Mouse (Mus musculus): ENCODE results near the gene Agpat4. TPM values are rescaled to one million over a fixed set of nuclear protein-coding genes. Genes with fewer than 3 reads are reported as not detected.

Gene Agpat4
- polyA plus RNA-seq, 1 experiment from 2014 or later = 55.5 TPM

DNA sequence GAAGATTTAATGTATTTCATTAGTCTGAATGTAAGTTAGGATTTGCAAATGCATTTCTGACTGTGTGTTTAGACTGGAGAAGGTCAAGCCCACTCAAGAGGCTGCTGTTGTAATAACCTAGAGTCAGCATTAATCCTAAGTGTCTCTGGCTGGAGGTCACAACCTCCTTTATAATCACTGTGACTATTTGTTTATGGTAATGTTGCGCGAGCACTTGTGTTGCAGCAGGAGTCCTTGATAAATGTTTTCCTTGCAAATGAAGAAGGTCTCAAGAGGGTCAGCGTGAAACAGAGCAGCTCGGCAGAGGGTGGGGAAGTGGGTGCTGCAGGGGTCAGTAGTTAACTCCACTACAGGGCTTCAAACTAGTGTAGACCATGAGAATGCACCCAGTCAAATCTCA is 57.1 kb downstream of the Agpat4 start:
- no peak overlapping the region for H3K4me3 ChIP-seq (replicated peaks)
- ATAC-seq (ENCODE audit: low FRiP score) = no peak
- 63% methylated on average over 4 of the region's 4 CpGs for WGBS
- H3K4me2 ChIP-seq = no peak overlapping the region
- no peaks in the 10 kb centered on the region for H3K27me3 ChIP-seq (replicated peaks)
- peaks cover 3% of the 10 kb centered on the region; the same call in 1 of the 2 replicates for H3K36me3 ChIP-seq
- H3K9me3 ChIP-seq (replicated peaks) = no peaks in the 10 kb centered on the region; the same call in 1 of the 2 replicates
- no peak overlapping the region for H3K9ac ChIP-seq (replicated peaks)
- H3K27ac ChIP-seq (replicated peaks) = no peak overlapping the region
- H3K4me1 ChIP-seq = peaks cover 20% of the 10 kb centered on the region

DNA sequence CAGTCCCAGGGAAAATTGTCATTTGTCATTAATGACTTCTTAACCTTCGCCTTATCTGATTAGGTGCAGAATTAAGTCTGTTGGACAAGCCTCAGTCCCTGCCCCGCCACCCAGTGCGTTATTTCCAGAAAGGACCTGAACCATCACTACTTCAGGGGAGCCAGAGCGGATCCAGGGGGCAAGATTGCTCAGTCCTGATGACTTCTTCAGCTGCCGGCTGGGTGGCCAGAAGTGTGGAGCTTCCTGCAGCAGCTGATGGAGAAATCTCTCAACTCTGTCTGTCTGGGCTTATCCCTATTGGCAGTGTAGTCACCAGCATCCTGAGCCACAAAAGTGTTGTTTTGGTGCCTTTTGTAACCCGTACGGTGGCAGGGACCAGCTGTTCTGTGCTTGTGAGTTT is 60.8 kb downstream of the Agpat4 start:
- H3K9me3 ChIP-seq (replicated peaks) = no peaks in the 10 kb centered on the region; the same call in 1 of the 2 replicates
- no peaks in the 10 kb centered on the region for H3K27me3 ChIP-seq (replicated peaks)
- WGBS = 82% methylated on average over 7 of the region's 7 CpGs
- peaks cover 3% of the 10 kb centered on the region; the same call in 1 of the 2 replicates for H3K36me3 ChIP-seq
- ATAC-seq (ENCODE audit: low FRiP score) = no peak
- H3K4me2 ChIP-seq = no peak overlapping the region
- peaks cover 14% of the 10 kb centered on the region for H3K4me1 ChIP-seq
- H3K27ac ChIP-seq (replicated peaks) = no peak overlapping the region
- no peak overlapping the region for H3K9ac ChIP-seq (replicated peaks)
- no peak overlapping the region for H3K4me3 ChIP-seq (replicated peaks)

- no peak for ATAC-seq (ENCODE audit: low FRiP score)
- Histone ChIP-seq H3K4me1 (peaks cover 14% of the 10 kb centered on the region), H3K4me2 (no peak overlapping the region), H3K36me3 (peaks cover 3% of the 10 kb centered on the region; the same call in 1 of the 2 replicates), H3K27ac (replicated peaks) (no peak overlapping the region), H3K9ac (replicated peaks) (no peak overlapping the region), H3K27me3 (replicated peaks) (no peaks in the 10 kb centered on the region), H3K9me3 (replicated peaks) (no peaks in the 10 kb centered on the region; the same call in 1 of the 2 replicates), H3K4me3 (replicated peaks) (no peak overlapping the region)
- 88% methylated on average over 2 of the region's 2 CpGs for WGBS
Observed at GRCm38 (mm10) chr17:12179766-12180165, 61.3 kb downstream of the Agpat4 start.

DNA sequence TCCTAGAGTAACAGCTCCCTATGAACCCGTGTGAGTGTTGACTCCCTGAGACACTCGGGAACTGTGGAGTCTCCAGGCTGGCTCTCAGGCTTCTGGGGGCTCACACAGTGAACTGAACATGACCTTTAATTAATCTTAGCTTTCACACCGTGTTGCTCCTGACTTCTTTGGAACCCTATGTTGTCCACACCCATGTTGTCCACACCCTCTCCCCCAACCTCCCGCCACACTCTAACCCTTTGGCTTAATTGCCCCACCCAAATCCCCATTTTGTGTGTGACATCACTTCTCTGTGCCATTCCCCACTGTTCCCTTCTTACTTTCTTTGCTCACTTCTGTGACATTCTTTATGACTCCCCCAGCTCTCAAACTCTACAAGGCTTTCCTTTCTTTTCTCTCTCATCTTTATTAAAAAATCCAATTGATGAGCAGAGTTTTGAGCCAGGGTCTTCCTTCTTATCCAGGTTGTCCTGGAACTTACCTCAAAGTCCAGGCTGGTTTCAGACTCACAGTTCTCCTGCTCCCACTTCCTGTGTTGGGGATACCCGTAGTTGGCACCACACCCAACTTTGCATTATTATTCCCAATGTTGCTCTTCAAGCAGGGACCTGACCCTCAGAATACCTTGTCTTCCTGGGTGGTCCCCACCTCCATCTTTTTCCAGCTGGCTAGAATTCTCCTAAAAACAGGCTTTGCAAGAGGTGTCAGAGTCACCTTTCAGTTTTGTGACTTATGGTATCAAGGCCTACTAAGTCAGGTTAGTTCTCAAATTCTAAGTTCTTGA is 64.4 kb downstream of the Agpat4 start:
- H3K9ac ChIP-seq (replicated peaks) = no peak overlapping the region
- WGBS = 80% methylated on average over 5 of the region's 5 CpGs
- no peaks in the 10 kb centered on the region for H3K9me3 ChIP-seq (replicated peaks)
- H3K4me2 ChIP-seq = no peak overlapping the region
- H3K27me3 ChIP-seq (replicated peaks) = no peaks in the 10 kb centered on the region
- no peaks in the 10 kb centered on the region for H3K36me3 ChIP-seq
- H3K4me3 ChIP-seq (replicated peaks) = no peak overlapping the region
- ATAC-seq (ENCODE audit: low FRiP score) = no peak
- peaks cover 24% of the 10 kb centered on the region for H3K4me1 ChIP-seq
- H3K27ac ChIP-seq (replicated peaks) = no peak overlapping the region

GRCm38 (mm10) chr17:12184283-12184682 is 65.8 kb downstream of the Agpat4 start:
- H3K36me3 ChIP-seq = no peaks in the 10 kb centered on the region
- H3K4me2 ChIP-seq = no peak overlapping the region
- no peak overlapping the region for H3K4me3 ChIP-seq (replicated peaks)
- no peaks in the 10 kb centered on the region for H3K9me3 ChIP-seq (replicated peaks)
- H3K27me3 ChIP-seq (replicated peaks) = no peaks in the 10 kb centered on the region
- H3K4me1 ChIP-seq = peaks cover 20% of the 10 kb centered on the region
- no peak for ATAC-seq (ENCODE audit: low FRiP score)
- no peak overlapping the region for H3K9ac ChIP-seq (replicated peaks)
- H3K27ac ChIP-seq (replicated peaks) = no peak overlapping the region
- 86% methylated on average over 8 of the region's 8 CpGs for WGBS

DNA sequence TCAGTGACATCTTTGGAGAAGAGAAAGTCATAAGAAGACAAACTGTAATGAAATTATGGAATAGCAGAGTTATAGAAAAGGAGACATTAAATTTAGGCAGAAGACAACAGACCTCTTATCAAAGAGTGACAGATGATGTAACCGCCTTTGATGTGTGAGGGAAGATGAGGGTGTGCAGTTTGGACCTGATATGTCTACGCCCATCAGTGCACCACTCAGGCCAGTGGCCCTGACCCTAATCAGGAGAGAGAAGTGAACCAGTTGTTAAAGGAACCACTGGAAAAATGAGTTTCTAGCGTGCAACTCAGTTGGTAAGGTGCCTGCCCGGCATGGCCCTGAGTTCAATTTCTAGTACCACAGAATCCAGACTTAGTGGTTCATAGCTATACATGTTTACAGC is 67.4 kb downstream of the Agpat4 start:
- no peak overlapping the region for H3K27ac ChIP-seq (replicated peaks)
- no peak for ATAC-seq (ENCODE audit: low FRiP score)
- H3K27me3 ChIP-seq (replicated peaks) = no peaks in the 10 kb centered on the region
- no peak overlapping the region for H3K9ac ChIP-seq (replicated peaks)
- H3K36me3 ChIP-seq = no peaks in the 10 kb centered on the region
- H3K4me2 ChIP-seq = no peak overlapping the region
- no peaks in the 10 kb centered on the region for H3K9me3 ChIP-seq (replicated peaks)
- no peak overlapping the region for H3K4me3 ChIP-seq (replicated peaks)
- WGBS = 96% methylated on average over 4 of the region's 4 CpGs
- H3K4me1 ChIP-seq = peaks cover 14% of the 10 kb centered on the region

- Histone ChIP-seq H3K4me2 (no peak overlapping the region), H3K9ac (replicated peaks) (no peak overlapping the region), H3K27ac (replicated peaks) (no peak overlapping the region), H3K4me3 (replicated peaks) (no peak overlapping the region), H3K36me3 (no peaks in the 10 kb centered on the region), H3K4me1 (peaks cover 14% of the 10 kb centered on the region), H3K27me3 (replicated peaks) (no peaks in the 10 kb centered on the region), H3K9me3 (replicated peaks) (no peaks in the 10 kb centered on the region)
- WGBS = 90% methylated on average over 3 of the region's 3 CpGs
- no peak for ATAC-seq (ENCODE audit: low FRiP score)
Observed at GRCm38 (mm10) chr17:12186341-12186740, 67.8 kb downstream of the Agpat4 start.

GRCm38 (mm10) chr17:12187782-12188181 is 69.3 kb downstream of the Agpat4 start:
- H3K4me2 ChIP-seq = no peak overlapping the region
- peaks cover 14% of the 10 kb centered on the region for H3K4me1 ChIP-seq
- 24% methylated on average over 1 of the region's 1 CpGs for WGBS
- H3K36me3 ChIP-seq = no peaks in the 10 kb centered on the region
- H3K4me3 ChIP-seq (replicated peaks) = no peak overlapping the region
- no peak overlapping the region for H3K9ac ChIP-seq (replicated peaks)
- no peak overlapping the region for H3K27ac ChIP-seq (replicated peaks)
- H3K9me3 ChIP-seq (replicated peaks) = no peaks in the 10 kb centered on the region
- H3K27me3 ChIP-seq (replicated peaks) = no peaks in the 10 kb centered on the region
- no peak for ATAC-seq (ENCODE audit: low FRiP score)

DNA sequence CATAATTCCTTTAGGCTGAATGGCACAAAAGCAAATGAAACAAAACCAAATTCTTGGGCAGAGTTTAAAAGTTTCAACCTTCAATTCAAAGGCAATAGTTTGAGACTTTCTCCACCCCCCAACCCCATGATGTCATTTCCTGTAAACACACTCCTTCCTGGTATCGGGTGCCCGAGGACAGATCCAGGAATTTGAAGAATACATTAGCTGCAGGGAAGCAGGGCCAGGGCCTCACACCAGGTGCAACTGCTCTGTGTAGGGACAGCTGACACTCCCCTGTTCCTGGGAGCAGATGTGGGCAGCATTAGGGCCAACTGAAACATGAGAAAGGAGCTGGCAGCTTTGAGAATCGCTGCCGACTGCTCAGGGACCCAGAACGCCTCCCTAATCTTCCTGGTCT is 76.6 kb downstream of the Agpat4 start:
- 0 out of 2 replicates have a peak, but pooled peaks cover 6% of the 10 kb centered on the region for H3K36me3 ChIP-seq
- no peak overlapping the region for H3K27ac ChIP-seq (replicated peaks)
- H3K4me3 ChIP-seq (replicated peaks) = no peak overlapping the region
- H3K9ac ChIP-seq (replicated peaks) = no peak overlapping the region
- 53% methylated on average over 5 of the region's 5 CpGs for WGBS
- H3K4me2 ChIP-seq = no peak overlapping the region
- H3K27me3 ChIP-seq (replicated peaks) = no peaks in the 10 kb centered on the region
- peaks cover 4% of the 10 kb centered on the region; the same call in 1 of the 2 replicates for H3K4me1 ChIP-seq
- no peaks in the 10 kb centered on the region for H3K9me3 ChIP-seq (replicated peaks)
- ATAC-seq (ENCODE audit: low FRiP score) = no peak

DNA sequence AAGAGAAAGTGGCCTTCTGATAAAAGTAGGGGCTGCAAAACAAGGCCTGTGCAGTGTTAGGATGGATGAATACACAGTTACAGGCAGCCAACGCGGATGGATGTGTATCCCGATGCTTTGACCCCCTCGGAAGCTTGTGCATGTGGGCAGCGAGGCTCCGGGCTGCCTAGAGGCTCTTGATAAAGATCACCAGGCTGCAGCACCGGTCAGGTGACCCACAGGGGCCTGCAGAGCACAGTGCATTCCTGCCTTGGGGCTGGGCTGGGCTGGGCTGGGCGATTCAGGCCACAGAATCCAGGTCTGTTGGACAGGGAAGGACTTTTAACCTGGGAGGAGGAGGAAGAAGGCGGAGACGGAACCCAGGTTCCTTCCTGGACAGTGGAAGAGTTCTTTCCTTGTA is 77.1 kb downstream of the Agpat4 start:
- no peak overlapping the region for H3K4me2 ChIP-seq
- no peak for ATAC-seq (ENCODE audit: low FRiP score)
- WGBS = 87% methylated on average over 10 of the region's 10 CpGs
- H3K9me3 ChIP-seq (replicated peaks) = no peaks in the 10 kb centered on the region
- H3K9ac ChIP-seq (replicated peaks) = no peak overlapping the region
- H3K4me1 ChIP-seq = peaks cover 4% of the 10 kb centered on the region; the same call in 1 of the 2 replicates
- no peak overlapping the region for H3K27ac ChIP-seq (replicated peaks)
- H3K4me3 ChIP-seq (replicated peaks) = no peak overlapping the region
- H3K36me3 ChIP-seq = 0 out of 2 replicates have a peak, but pooled peaks cover 6% of the 10 kb centered on the region
- no peaks in the 10 kb centered on the region for H3K27me3 ChIP-seq (replicated peaks)

DNA sequence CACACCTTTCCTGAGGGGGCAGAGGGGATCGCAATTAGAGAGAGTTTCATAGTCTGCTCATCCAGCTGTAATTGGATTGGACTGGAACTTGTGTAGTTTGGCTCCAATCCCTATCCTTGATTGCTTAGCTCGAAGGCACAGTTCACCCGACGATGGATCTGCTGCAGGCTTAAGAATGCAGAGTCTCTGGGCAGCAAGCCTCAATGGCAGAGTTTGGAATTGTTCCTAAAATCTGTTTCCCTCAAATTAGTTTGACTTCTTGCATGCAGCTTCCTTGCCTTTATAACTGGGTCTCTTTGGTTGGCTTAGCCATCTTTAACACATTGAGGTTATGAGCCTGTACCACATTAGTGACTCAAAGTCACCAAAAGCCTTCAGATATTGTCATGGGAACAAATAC is 81.4 kb downstream of the Agpat4 start:
- no peak overlapping the region for H3K4me2 ChIP-seq
- no peak overlapping the region for H3K4me3 ChIP-seq (replicated peaks)
- ATAC-seq (ENCODE audit: low FRiP score) = no peak
- no peak overlapping the region for H3K9ac ChIP-seq (replicated peaks)
- no peak overlapping the region for H3K27ac ChIP-seq (replicated peaks)
- 0 out of 2 replicates have a peak, but pooled peaks cover 6% of the 10 kb centered on the region for H3K36me3 ChIP-seq
- WGBS = 76% methylated on average over 4 of the region's 4 CpGs
- H3K9me3 ChIP-seq (replicated peaks) = no peaks in the 10 kb centered on the region
- no peaks in the 10 kb centered on the region for H3K27me3 ChIP-seq (replicated peaks)
- peaks cover 14% of the 10 kb centered on the region for H3K4me1 ChIP-seq

DNA sequence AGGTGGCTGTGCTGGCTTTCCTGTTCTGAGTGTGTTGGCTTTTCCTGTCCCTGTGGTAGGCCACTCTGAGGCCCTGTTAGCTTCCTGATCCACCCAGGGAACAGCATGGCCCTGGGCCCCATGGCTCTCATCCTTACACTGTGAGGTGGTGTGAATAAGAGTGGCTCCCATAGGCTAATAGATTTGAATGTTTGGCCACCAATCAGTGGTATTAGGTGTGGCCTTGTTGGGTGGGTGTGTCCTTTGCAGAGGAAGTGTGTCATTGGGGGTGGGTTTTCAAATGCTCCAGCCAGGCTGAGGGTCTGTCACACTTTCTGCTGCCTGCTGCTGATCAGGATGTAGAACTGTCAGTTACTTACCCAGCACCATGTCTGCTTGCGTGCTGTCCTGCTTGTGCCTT is 82.6 kb downstream of the Agpat4 start:
- H3K27ac ChIP-seq (replicated peaks) = no peak overlapping the region
- H3K4me1 ChIP-seq = peaks cover 26% of the 10 kb centered on the region
- 0 out of 2 replicates have a peak, but pooled peaks cover 6% of the 10 kb centered on the region for H3K36me3 ChIP-seq
- 100% methylated on average over 1 of the region's 1 CpGs for WGBS
- H3K4me2 ChIP-seq = no peak overlapping the region
- ATAC-seq (ENCODE audit: low FRiP score) = no peak
- no peak overlapping the region for H3K9ac ChIP-seq (replicated peaks)
- no peaks in the 10 kb centered on the region for H3K9me3 ChIP-seq (replicated peaks)
- no peaks in the 10 kb centered on the region for H3K27me3 ChIP-seq (replicated peaks)
- H3K4me3 ChIP-seq (replicated peaks) = no peak overlapping the region
